Mouse (Mus musculus) hindbrain, embryonic 11.5 days (tissue): ENCODE results near the gene Garem2. TPM values are rescaled to one million over a fixed set of nuclear protein-coding genes. Genes with fewer than 3 reads are reported as not detected.

Experiments
- ATAC-seq: fragments of 200-750 bp; cut with Nextera tagmentation; 2 replicates; pipeline ENCODE4 v1.8.0; 2017; ENCODE audit warnings: mild to moderate bottlenecking, moderate TSS enrichment, moderate library complexity; ENCODE audit not compliant: low FRiP score
- DNase-seq: peaks from one replicate; pipeline ENCODE4 v3.0.0-alpha.2; 2015; ENCODE audit warnings: low spot score
- H3K27ac ChIP-seq: fragments of 300-500 bp; sonication (generic); 2 replicates; pipeline ENCODE4 v1.5.1; 2014; ENCODE audit warnings: mild to moderate bottlenecking, low read depth, low read length
- H3K27me3 ChIP-seq: fragments of 300-500 bp; sonication (generic); 2 replicates; pipeline ENCODE4 v1.6.1; 2014; ENCODE audit warnings: mild to moderate bottlenecking, low read length, moderate library complexity, mixed read lengths; ENCODE audit not compliant: control insufficient read depth, insufficient read depth
- H3K36me3 ChIP-seq: fragments of 300-500 bp; sonication (generic); 2 replicates; pipeline ENCODE4 v1.6.1; 2014; ENCODE audit warnings: mild to moderate bottlenecking, low read length, moderate library complexity, mixed read lengths; ENCODE audit not compliant: control insufficient read depth, insufficient read depth
- H3K4me1 ChIP-seq: fragments of 300-500 bp; sonication (generic); replicated peaks from 2 replicates; pipeline ENCODE4 v1.6.1; 2014; ENCODE audit warnings: low read length, mixed read lengths; ENCODE audit not compliant: control insufficient read depth, insufficient read depth
- H3K4me2 ChIP-seq: fragments of 300-500 bp; sonication (generic); replicated peaks from 2 replicates; pipeline ENCODE4 v1.6.1; 2014; ENCODE audit warnings: mild to moderate bottlenecking, low read depth, low read length
- H3K4me3 ChIP-seq: fragments of 300-500 bp; sonication (generic); 2 replicates; pipeline ENCODE4 v1.5.1; 2014; ENCODE audit warnings: low read depth, low read length
- H3K9ac ChIP-seq: fragments of 300-500 bp; sonication (generic); 2 replicates; pipeline ENCODE4 v1.6.1; 2014; ENCODE audit warnings: low read depth, low read length
- H3K9me3 ChIP-seq: fragments of 300-500 bp; sonication (generic); 2 replicates; pipeline ENCODE4 v1.6.1; 2016; ENCODE audit warnings: low read length; ENCODE audit not compliant: control insufficient read depth
- WGBS: fragments of 180-500 bp; shearing (Covaris S2); extraction: QIAGEN DNeasy Blood & Tissue Kit; methylation state at CpG from one replicate; pipeline ENCODE4 v1.1.7; 2014; 5-methylcytosine and 5-hydroxymethylcytosine counted together
- polyA plus RNA-seq: library from polyadenylated mRNA; unstranded; fragments of >200 nt; fragmentation: Nextera tagmentation; extraction: Ambion mirVana; gene quantifications from 2 replicates; pipeline ENCODE4 v1.2.1, GENCODE M21; 2014

The Garem2 gene
- polyA plus RNA-seq, 1 experiment from 2014 or later, result 18.2 TPM

- Histone ChIP-seq H3K36me3 (no peaks in the 10 kb centered on the region), H3K9ac (no peak overlapping the region), H3K4me3 (no peak overlapping the region), H3K27ac (no peak overlapping the region), H3K4me2 (no peak overlapping the region), H3K27me3 (no peaks in the 10 kb centered on the region), H3K4me1 (no peaks in the 10 kb centered on the region), H3K9me3 (no peaks in the 10 kb centered on the region)
- DNase-seq (no peak), ATAC-seq (no peak)
- 60% methylated on average over 2 of the region's 2 CpGs for WGBS
These were observed 10.6 kb upstream of the Garem2 start for GRCm38 (mm10) chr5:30094399-30094798.

- H3K9me3 ChIP-seq, result no peaks in the 10 kb centered on the region
- H3K4me3 ChIP-seq, result no peak overlapping the region
- H3K9ac ChIP-seq, result no peak overlapping the region
- no peak overlapping the region for H3K27ac ChIP-seq
- no peak for DNase-seq
- 77% methylated on average over 6 of the region's 6 CpGs for WGBS
- no peaks in the 10 kb centered on the region for H3K27me3 ChIP-seq
- no peak for ATAC-seq
- no peaks in the 10 kb centered on the region for H3K36me3 ChIP-seq
- H3K4me2 ChIP-seq, result no peak overlapping the region
- H3K4me1 ChIP-seq, result no peaks in the 10 kb centered on the region
These were observed 9.2 kb upstream of the Garem2 start for GRCm38 (mm10) chr5:30095731-30096130.

- 94% methylated on average over 1 of the region's 1 CpGs for WGBS
- no peak for ATAC-seq
- no peak overlapping the region for H3K9ac ChIP-seq
These were observed 6.7 kb upstream of the Garem2 start for GRCm38 (mm10) chr5:30098260-30098659.

GRCm38 (mm10) chr5:30103340-30103739, 1.6 kb upstream of the Garem2 start:
- ATAC-seq (no peak), DNase-seq (no peak)
- H3K27ac ChIP-seq, result no peak overlapping the region
- H3K36me3 ChIP-seq, result no peaks in the 10 kb centered on the region
- WGBS, result 73% methylated on average over 3 of the region's 3 CpGs
- H3K4me1 ChIP-seq, result peaks cover 15% of the 10 kb centered on the region; the same call in 1 of the 2 replicates
- peaks cover 3% of the 10 kb centered on the region; the same call in 1 of the 2 replicates for H3K27me3 ChIP-seq
- H3K4me3 ChIP-seq, result no peak overlapping the region
- no peak overlapping the region for H3K9ac ChIP-seq
- no peak overlapping the region for H3K4me2 ChIP-seq
- H3K9me3 ChIP-seq, result no peaks in the 10 kb centered on the region

More at GRCm38 (mm10) chr5:30098260-30098659, 6.7 kb upstream of the Garem2 start:
- H3K4me3 ChIP-seq, result no peak overlapping the region
- H3K9me3 ChIP-seq, result no peaks in the 10 kb centered on the region
- no peaks in the 10 kb centered on the region for H3K27me3 ChIP-seq
- no peak overlapping the region for H3K4me2 ChIP-seq
- no peaks in the 10 kb centered on the region for H3K36me3 ChIP-seq
- DNase-seq, result no peak
- H3K4me1 ChIP-seq, result no peaks in the 10 kb centered on the region
- H3K27ac ChIP-seq, result no peak overlapping the region

- Histone ChIP-seq H3K4me1 (peaks cover 15% of the 10 kb centered on the region; the same call in 1 of the 2 replicates), H3K27me3 (peaks cover 3% of the 10 kb centered on the region; the same call in 1 of the 2 replicates), H3K4me3 (peak overlapping the region; percentile 75), H3K4me2 (peak overlapping the region; percentile 95), H3K27ac (no peak overlapping the region), H3K9me3 (no peaks in the 10 kb centered on the region), H3K36me3 (no peaks in the 10 kb centered on the region), H3K9ac (no peak overlapping the region)
- no peak for ATAC-seq
- 2% methylated on average over 11 of the region's 12 CpGs for WGBS
- DNase-seq, result peak; percentile 88
These were observed 622 bp upstream of the Garem2 start for GRCm38 (mm10) chr5:30104339-30104738.

- H3K9ac ChIP-seq, result peak within 1 kb of the TSS; percentile 86
- 2% methylated on average over 29 of the region's 29 CpGs for WGBS
- peak within 1 kb of the TSS; percentile 75 for H3K4me3 ChIP-seq
- peak within 1 kb of the TSS; percentile 87 for H3K27ac ChIP-seq
- no peaks in the 10 kb centered on the region for H3K36me3 ChIP-seq
- peaks cover 28% of the 10 kb centered on the region for H3K4me1 ChIP-seq
- DNase-seq (peak; percentile 69), ATAC-seq (peak; percentile 34)
- H3K4me2 ChIP-seq, result peak within 1 kb of the TSS; percentile 95
- H3K9me3 ChIP-seq, result no peaks in the 10 kb centered on the region
- peaks cover 3% of the 10 kb centered on the region; the same call in 1 of the 2 replicates for H3K27me3 ChIP-seq
These were observed 823 bp downstream of the Garem2 start, which contains the start of gene 3110082J24Rik for GRCm38 (mm10) chr5:30105668-30106300. 3110082J24Rik (minus strand) TSS chr5:30106086.

- DNase-seq (peak; percentile 50), ATAC-seq (peak; percentile 3)
- H3K4me1 ChIP-seq, result peaks cover 35% of the 10 kb centered on the region
- H3K27ac ChIP-seq, result peak overlapping the region; percentile 87
- 8% methylated on average over 2 of the region's 2 CpGs for WGBS
- no peaks in the 10 kb centered on the region for H3K36me3 ChIP-seq
- peak overlapping the region; percentile 86 for H3K9ac ChIP-seq
- peaks cover 3% of the 10 kb centered on the region; the same call in 1 of the 2 replicates for H3K27me3 ChIP-seq
- H3K4me3 ChIP-seq, result peak overlapping the region; percentile 75
- H3K4me2 ChIP-seq, result peak overlapping the region; percentile 95
- no peaks in the 10 kb centered on the region for H3K9me3 ChIP-seq
These were observed 1.8 kb downstream of the Garem2 start for GRCm38 (mm10) chr5:30106756-30107155.

GRCm38 (mm10) chr5:30107186-30107585, 2.2 kb downstream of the Garem2 start:
- Histone ChIP-seq H3K4me1 (peaks cover 35% of the 10 kb centered on the region), H3K4me3 (peak overlapping the region; percentile 75)
- ATAC-seq, result peak; percentile 65

GRCm38 (mm10) chr5:30107611-30108041, 2.7 kb downstream of the Garem2 start:
- ATAC-seq (peak; percentile 4), DNase-seq (peak; percentile 58)
- Histone ChIP-seq H3K9me3 (no peaks in the 10 kb centered on the region), H3K4me1 (peaks cover 35% of the 10 kb centered on the region), H3K36me3 (no peaks in the 10 kb centered on the region), H3K4me2 (peak overlapping the region; percentile 95), H3K9ac (peak overlapping the region; percentile 86; the same call in 1 of the 2 replicates), H3K27me3 (peaks cover 5% of the 10 kb centered on the region), H3K4me3 (peak overlapping the region; percentile 75; the same call in 1 of the 2 replicates), H3K27ac (peak overlapping the region; percentile 87)
- 5% methylated on average over 5 of the region's 5 CpGs for WGBS

More at GRCm38 (mm10) chr5:30107186-30107585, 2.2 kb downstream of the Garem2 start:
- Histone ChIP-seq H3K27me3 (peaks cover 3% of the 10 kb centered on the region; the same call in 1 of the 2 replicates), H3K4me2 (peak overlapping the region; percentile 95), H3K9me3 (no peaks in the 10 kb centered on the region), H3K9ac (peak overlapping the region; percentile 86; the same call in 1 of the 2 replicates), H3K27ac (peak overlapping the region; percentile 87), H3K36me3 (no peaks in the 10 kb centered on the region)
- 0% methylated on average over 7 of the region's 7 CpGs for WGBS
- DNase-seq, result peak; percentile 79
